Mouse (Mus musculus): ENCODE measurements around the gene Vps53. TPM values are rescaled to one million over a fixed set of nuclear protein-coding genes. Genes with fewer than 3 reads are reported as not detected.

Vps53 gene
- polyA plus RNA-seq, 2 experiments from 2014 or later = 51.6 to 60.3 TPM

GRCm38 (mm10) chr11:76106551-76107496, 72.6 kb downstream of the Vps53 start:
- no peak for ATAC-seq

GRCm38 (mm10) chr11:76101154-76101553, 78.3 kb downstream of the Vps53 start:
- no peak for ATAC-seq

- ATAC-seq = no peak
These were observed 80.1 kb downstream of the Vps53 start for GRCm38 (mm10) chr11:76099193-76099975.

GRCm38 (mm10) chr11:76093610-76094009, 85.8 kb downstream of the Vps53 start:
- ATAC-seq = no peak

- ATAC-seq = no peak
These were observed 89.7 kb downstream of the Vps53 start for GRCm38 (mm10) chr11:76089776-76090175.

- ATAC-seq = no peak
These were observed 90.9 kb downstream of the Vps53 start for GRCm38 (mm10) chr11:76088506-76088905.

- no peak for ATAC-seq
These were observed 93.4 kb downstream of the Vps53 start for GRCm38 (mm10) chr11:76085898-76086591.

GRCm38 (mm10) chr11:76084943-76085342, 94.5 kb downstream of the Vps53 start:
- ATAC-seq = no peak

- ATAC-seq = no peak
These were observed 95.5 kb downstream of the Vps53 start for GRCm38 (mm10) chr11:76083941-76084367.

GRCm38 (mm10) chr11:76081048-76081640, 98.3 kb downstream of the Vps53 start:
- ATAC-seq = no peak

GRCm38 (mm10) chr11:76080293-76080692, 99.2 kb downstream of the Vps53 start:
- no peak for ATAC-seq

GRCm38 (mm10) chr11:76077341-76077740, 102.1 kb downstream of the Vps53 start:
- no peak for ATAC-seq

GRCm38 (mm10) chr11:76074296-76075093, 105.0 kb downstream of the Vps53 start:
- ATAC-seq = no peak

GRCm38 (mm10) chr11:76069816-76070215, 109.6 kb downstream of the Vps53 start:
- no peak for ATAC-seq

- ATAC-seq = no peak
These were observed 112.8 kb downstream of the Vps53 start for GRCm38 (mm10) chr11:76066563-76067156.

- no peak for ATAC-seq
These were observed 113.8 kb downstream of the Vps53 start for GRCm38 (mm10) chr11:76065521-76066095.

GRCm38 (mm10) chr11:76064411-76064810, 115.0 kb downstream of the Vps53 start:
- ATAC-seq = no peak

- ATAC-seq = no peak
These were observed 118.5 kb downstream of the Vps53 start for GRCm38 (mm10) chr11:76060906-76061305.

GRCm38 (mm10) chr11:76059971-76060370, 119.5 kb downstream of the Vps53 start:
- ATAC-seq = no peak

- ATAC-seq = no peak
These were observed 123.0 kb downstream of the Vps53 start for GRCm38 (mm10) chr11:76056487-76056886.

- ATAC-seq = no peak
These were observed 127.0 kb downstream of the Vps53 start for GRCm38 (mm10) chr11:76052496-76052895.

All from CD4-positive, CD25-positive, alpha-beta regulatory T cell, adult 4 months (primary cell).